Mouse (Mus musculus) left cerebral cortex, adult 11 months (tissue): ENCODE measurements around the gene Akr1b3.

Source experiments
- DNase-seq: peaks from one replicate; pipeline ENCODE4 v3.0.0; 2022; ENCODE audit warnings: low spot score

Akr1b3 gene

DNA sequence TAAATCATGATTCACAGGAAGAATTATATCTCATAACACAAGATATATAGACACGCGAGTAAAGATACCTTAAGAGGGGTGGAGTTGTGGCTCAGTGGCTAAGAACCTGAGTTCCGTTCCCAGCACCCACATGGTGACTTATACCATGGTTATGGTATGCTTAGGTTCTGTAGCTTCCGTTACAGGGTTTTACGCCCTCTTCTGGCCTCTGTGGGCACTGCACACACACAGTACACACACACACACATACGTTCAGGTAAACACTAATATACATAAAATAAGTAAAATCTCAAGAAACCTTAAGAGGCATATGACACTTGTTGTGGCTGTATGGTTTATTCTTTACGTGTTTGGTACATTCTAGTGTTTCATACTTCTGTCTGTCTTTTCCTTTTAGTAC is 4.8 kb upstream of the Akr1b3 start:
- no peak for DNase-seq

DNA sequence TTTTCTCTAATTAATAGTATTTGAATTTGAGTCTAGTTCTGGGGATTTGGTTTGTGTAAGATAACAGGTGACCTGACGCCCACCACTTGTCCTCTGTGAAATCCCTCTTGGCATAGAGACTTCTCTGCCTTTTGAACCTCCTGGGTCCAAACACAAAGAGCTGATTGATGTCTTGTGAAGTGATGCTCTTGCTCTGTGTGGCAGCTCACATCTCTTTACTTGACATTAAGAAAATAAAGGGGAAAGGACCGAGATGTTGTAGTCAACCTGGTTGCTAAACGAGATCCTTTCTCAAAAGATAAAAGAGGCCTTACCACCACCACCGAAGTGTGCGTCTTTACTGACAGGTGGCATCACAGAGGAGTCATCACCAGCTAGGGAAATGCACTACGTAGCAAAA is 1.4 kb upstream of the Akr1b3 start:
- no peak for DNase-seq

DNA sequence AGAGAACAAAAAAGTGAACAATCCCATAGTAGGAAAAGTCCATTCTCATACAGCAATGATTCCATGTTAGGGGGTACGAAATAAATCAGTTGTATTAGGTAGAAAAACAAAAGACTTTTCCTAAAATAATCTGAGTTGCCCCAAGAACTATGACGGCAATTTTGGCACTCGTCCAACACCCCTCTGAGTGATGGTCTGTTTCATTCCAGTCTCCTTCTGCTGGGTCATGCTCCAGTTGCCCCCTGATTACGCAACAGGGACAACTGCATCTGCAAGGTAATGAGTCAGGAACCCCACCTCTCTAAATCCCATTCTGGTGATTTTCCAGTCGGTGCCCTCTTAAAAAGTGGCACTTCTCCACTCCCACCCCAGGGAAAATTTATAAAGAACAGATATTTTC is 894 bp upstream of the Akr1b3 start:
- no peak for DNase-seq

DNA sequence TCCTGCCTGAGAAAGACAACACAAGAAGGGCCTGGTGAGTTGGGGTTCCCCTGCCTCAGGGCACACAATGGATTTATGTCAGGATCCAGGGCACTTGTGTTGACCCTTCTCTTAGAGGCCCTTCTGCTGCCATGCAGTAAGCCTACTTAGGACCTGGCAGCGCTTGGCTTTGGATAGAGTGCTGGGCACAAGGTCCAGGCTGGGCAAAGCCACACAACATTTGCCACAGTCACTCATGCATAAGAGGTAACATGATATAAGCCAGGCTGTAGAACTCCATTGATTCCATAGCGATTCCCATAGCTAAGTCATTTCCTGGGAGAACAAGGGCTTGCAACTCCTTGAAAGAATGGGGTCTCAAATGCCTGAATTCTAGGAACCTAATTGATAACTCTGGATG is 3.4 kb downstream of the Akr1b3 start:
- DNase-seq = no peak

DNA sequence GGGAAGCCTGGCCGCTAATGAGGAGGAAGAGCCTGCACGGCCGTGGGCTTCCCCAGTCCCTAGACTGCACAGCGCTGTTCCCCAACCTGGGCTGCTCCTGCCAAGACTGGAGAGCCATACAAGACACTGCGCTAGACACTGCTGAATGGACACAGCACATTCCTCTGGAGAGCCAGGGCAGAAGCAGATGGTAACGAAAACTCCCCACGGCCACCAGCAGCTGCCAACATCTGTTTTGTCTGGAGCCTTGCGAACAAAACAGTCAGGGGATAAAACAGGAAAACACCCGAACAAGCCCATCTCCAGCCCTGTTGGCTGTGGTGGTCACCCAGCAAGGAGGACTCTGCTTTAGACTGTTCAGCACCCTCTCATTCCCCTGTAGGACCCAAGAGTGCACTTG is 3.9 kb downstream of the Akr1b3 start:
- DNase-seq = no peak

DNA sequence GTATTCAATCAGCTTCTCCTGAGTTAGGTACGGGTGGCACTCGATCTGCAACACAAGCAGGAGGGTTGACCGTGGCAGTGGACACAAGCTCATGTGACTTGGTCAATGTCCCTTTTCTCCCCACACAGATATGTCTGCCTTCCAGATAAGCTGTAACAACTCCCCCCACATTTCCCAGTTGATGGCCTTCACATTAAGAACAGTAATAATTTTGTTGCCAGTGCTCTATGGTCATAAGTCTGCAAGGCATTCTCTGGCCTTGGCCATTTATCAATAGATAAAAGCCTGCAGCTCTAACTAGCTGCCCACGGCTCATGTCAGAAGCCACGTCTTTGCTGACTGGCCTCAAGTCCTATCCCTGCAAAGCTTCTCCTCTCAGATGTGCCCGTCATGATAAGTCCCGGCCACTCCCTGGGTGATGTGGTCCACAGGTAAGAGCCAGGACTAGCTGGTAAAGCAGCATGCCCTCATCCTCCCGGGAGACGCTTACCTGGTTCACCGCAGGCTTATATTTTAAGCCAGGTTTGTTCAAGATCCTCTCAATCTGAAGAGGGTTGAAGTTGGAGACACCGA is 7.2 kb downstream of the Akr1b3 start:
- DNase-seq = no peak

DNA sequence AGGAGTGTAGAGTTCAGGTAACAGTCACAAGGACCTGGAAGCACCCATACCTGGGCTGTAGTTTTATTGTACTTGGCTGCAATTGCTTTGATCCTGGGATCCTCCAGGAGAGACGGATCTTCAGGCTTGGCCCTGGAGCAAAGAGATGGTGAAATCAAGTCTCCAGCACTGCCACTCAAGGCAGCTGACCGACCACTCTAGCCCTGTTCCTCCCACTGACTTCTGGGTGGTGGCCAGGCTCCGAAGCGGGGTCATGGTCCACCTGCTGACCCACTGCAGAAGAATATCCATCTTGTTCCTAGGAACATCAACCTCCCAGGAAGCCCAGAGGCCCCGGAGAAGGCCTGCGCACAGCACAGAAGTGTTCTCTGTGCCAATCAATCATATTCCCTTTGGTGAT is 7.8 kb downstream of the Akr1b3 start:
- DNase-seq = no peak

DNA sequence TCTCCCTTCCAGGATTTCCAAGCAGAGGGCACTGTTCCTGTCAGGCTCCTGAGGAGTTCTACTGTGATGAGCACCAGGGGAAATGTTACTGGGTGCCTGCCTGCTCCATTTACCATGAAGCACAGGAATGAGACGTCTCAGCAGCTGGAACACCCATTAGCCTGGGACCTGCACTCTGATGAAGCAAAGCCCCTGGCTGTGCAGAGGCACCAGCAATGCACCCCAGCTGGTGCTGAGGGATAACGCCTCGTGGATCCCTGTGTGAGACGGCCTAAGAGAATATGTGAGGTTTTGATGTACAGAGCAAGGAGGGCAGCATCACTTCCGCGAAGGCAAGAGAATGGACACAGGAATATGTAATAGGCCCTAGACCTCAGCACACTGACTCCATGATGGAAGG is 10.5 kb downstream of the Akr1b3 start:
- no peak for DNase-seq

DNA sequence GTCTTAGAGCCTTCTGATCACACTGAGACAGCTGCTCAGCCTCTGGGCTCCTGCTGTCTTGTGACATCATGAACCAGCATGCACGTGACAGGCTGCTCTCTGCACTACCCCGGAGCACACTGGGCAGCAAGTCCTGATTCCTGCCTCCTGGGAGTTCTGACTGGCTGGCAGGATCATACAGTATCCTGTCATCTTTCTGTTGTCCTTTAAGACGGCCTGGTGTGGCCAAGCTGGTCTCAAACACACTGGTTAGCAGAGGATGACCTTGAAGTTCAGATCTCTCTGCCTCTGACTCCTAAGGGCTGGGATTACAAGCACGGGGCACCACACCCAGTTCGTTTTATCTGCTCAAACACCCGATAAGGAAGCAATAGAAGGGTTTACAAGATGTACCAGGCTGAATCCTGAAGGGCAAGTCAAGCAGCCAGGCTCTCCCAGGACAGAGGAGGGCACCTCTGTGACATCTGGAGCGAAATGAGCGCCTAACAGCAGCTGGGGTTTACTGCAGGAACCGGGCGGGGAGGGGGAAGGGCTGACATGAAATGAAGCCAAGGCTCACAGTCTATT is 12.5 kb downstream of the Akr1b3 start:
- no peak for DNase-seq

DNA sequence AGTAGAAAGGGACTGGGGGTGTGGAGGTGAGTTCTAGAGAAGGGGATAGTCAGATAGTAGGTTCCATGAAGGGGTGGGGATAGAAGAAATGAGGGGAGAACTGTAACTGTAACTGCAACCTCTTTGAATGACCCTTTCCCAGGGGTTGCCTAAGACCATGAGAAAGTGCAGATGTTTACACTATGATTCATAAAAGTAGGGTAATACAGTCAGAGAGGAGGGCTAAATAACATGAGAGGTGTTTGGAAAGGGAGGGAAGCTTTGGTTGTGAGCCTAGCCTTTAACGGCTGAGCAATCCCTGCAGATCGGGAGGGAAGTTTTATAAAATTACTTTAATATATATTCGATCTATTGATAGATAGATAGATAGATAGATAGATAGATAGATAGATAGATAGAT is 20.2 kb downstream of the Akr1b3 start:
- DNase-seq = no peak

DNA sequence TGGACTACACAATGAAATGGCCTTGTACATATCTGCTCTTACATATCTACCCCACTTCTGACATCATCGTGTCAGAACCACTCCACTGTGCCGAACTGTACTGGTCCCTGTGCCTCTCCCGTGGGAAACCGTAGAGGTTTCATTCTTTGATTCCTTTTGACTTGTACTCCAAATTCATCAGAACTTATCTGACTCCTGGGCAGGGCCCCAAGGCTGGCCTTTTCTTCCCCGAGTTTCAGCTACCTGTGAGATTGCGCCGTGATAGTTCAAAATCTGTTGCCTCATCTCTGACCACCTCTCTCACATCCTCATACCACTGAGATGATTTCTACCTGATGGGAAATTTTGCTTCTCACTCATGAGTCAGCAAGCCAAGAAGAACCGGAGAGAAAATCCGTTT is 21.8 kb downstream of the Akr1b3 start:
- DNase-seq = no peak

DNA sequence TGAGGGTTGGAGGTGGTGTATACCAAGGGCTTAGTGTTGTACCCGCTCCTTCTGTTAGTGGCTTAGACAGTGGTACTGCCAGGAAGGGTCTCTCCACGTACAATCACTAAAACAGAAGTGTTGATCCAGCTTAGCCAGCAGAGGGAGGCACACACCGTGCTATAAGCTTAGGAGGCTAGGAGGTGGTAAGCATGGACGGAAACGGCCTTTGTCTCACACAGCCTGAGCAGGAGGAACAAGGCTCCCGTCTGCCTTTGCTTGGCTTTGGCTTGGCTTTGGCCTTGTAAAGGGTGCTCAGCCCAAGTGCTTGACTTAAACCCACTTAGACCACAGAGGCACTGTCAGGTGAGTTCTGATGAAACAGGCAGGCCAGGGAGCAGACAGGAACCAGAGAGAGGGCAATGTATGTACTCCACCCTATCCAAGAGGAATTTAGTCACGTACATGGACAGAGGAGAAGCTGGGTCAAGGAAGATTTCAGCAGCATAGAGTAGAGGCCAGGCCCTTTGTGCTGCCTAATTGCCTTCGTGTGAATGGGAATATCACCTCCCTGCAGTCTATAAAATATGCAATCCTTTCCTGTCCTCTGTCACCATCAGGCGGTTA is 24.3 kb downstream of the Akr1b3 start:
- DNase-seq = peak; percentile 43

DNA sequence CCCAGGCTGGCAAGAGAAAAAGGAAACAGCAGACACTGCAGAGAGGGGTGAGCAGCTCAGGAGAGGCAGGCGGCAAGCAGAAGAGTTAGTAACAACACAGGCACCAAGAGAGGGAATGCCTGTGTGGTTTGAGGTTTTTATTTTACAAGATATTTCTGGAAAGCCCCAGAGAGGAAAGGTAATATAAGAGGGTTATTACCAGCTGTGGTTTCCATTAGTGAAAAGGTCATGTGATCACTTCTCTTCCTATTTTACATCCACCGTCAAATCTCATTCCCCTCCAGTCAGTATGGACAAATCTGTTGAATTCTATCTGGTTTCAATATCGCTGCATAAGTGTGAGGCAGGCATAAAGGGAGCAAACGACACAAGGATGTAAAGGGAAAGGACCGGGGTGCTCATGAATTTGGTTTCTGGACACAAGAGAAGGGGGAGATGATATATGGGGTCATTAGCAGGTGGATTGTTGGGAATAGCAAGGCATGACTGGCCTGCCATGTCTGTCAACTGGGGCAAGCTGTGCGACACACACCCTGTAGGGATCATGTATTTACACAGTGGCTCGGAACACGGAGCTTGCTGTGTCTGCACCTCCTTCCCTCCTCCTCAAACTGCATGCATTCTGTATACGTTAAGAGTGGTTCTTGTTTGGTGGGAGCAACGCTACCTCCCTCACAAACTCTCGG is 24.9 kb downstream of the Akr1b3 start:
- no peak for DNase-seq

DNA sequence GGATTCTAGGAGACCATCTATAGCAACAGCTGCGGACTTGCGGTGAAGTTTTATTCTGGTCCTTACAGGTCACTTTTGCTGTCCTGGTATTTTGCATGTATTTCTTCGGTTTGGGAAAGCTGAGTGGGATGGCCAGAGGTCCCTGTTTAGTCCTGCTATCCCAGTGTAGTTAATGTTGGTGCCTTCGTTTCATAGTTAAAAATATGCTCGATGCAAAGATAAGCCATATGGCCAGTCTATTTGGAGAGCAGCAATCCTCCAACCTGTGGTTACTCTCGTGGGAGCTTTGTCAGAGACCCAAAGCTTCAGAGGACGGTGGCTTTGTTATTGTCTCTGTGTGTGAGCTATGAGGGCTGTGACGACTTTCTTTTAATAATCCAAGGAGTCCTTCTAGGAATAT is 26.6 kb downstream of the Akr1b3 start:
- peak; percentile 34 for DNase-seq

DNA sequence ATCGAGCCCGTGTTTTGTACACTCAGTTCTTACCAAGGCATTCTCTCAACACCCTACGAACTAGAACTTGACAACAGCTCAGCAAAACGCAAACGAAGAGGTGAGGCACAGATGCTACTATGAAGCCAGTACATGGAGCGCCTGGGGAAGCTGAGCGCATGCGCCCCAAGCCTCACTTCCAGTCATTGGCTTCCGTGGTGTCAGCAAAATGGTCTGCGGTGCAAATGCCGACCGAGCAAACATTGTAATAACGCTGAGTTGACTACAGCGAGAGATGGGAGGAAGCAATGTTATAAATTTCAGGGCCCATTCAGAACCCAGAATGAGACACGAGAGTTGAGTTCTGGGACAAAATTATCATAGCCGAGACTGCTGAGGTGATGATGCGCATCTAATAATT is 27.2 kb downstream of the Akr1b3 start:
- DNase-seq = no peak

DNA sequence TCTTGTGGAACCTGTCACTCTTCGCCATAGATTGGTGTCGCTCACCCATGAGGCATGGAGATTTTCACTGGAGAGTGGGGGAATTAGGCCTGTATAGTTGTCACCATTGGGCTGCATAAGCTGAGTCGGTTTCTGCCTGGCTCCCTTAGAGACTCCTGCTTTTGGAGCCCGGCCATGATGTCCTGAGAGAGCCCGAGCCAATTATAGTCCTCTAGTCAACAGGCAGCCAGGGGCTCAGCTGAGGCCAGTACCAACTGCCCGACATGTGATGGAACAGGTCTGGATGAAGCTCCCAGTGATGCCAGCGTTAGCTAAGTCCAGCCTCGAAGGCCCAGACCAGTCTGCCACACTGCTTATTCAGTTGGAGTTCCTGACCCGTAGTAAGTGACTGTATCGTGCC is 29.2 kb downstream of the Akr1b3 start:
- no peak for DNase-seq

DNA sequence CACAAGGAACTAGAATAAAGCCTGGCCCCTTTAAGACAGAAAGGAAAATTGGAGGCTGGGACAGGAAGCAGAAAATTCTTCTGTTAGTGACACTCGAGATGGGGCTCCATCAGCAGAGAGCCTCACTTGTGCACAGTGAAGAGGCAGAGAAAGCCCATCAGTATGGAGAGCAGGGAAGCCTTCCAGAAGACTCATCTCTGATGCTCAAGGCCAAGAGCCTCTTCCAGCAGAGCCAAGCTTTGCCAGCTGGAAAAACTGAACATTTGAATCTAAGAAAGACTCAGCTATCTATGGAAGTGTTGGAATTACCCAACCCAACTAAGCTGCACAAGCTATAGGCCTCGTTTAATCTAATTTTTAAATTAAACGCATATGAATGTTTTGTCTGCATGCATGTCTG is 30.4 kb downstream of the Akr1b3 start:
- DNase-seq = no peak

DNA sequence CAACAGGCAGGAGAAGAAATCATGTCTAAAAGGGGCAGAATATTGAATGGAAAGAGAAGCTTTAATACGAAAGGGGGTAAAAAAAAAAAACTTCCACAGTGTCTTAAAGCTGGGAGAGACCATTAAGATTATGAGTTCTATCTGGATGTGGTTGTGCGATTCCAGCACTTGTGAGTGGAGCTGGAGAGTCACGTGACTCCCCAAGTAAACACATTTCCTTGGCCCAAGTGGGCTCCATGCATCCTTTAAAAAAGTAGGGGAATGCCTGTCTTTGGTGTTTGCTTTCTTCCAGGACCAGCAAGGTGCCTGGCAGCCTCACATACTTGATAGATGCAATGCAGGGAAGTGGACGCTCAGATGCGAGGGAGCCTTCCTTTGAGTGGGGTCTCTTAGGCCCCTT is 38.9 kb downstream of the Akr1b3 start:
- no peak for DNase-seq

DNA sequence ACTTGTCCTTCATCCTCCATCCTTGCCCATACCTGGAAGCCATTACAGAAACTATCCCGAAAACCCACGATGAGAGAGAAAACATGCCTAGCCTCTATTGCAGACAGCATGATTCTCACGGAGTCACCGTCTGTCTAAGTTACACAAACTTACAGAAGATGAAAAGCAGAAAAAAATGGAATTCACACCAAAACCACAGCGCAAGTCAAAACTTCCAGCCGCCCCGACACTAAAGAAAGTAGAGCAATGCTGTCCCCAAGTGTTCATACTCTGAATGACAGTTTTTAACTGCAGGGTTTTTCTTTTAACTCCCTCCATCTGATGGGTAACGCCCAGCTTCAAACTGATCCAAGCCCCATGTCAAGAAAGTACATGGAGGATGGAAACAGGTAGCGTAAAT is 39.6 kb downstream of the Akr1b3 start:
- peak; percentile 42 for DNase-seq

DNA sequence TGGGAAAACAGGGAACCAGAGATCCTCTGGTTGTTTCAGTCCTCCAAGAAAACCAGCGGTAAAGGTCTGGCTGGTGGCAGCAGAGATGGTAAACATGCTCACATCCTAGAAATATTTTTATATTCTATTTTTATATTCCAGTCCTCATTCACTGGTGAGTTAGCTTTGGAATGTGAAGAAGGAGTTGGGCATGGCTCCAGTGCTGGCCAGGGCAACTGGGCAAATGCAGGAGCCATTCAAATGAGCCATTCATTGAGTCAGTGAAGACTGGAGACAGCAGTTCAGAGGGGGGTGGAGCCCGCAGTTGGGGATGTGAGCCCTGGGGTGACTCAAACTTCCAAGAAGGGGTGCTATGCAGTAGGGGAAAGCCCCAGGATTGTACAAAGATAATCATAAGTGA is 42.9 kb downstream of the Akr1b3 start:
- DNase-seq = no peak

DNA sequence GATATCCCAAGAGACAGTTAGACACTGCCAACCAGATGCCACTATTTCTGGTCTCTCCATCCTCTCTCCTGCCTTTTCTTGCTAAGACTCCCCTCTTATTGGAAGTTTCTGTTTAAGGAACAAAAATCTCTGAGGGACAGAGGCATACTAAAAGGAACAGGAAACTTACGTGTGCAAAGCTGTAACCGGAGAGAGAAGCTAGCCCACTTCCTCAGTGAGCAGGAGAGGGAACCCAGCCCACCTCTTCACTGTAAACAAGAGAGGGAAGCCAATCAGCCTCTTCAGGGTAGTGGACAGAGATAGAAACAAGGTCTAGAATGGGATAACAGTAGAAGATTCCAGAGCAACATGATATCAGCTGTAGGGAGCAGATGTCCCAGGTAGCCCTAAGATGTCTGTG is 44.2 kb downstream of the Akr1b3 start:
- DNase-seq = no peak

DNA sequence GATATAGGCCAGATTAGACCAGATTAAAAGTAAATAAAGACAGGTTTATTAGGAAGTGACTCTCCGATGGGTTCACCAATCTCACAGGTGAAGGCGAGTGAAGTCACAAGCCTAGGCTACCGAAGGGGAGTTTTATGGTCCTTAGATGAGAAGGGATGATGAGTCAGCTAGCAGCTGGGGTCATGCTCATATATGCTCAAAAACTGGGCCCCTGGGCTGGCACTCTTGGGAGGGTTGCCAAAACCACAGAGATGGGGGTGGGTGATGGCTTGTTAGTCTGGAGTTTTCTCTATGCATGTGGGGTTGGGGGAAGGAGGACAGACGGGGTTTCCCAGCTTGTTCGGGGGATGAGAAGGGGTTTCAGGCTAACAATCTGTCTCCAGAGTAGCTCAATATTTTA is 44.8 kb downstream of the Akr1b3 start:
- no peak for DNase-seq

DNA sequence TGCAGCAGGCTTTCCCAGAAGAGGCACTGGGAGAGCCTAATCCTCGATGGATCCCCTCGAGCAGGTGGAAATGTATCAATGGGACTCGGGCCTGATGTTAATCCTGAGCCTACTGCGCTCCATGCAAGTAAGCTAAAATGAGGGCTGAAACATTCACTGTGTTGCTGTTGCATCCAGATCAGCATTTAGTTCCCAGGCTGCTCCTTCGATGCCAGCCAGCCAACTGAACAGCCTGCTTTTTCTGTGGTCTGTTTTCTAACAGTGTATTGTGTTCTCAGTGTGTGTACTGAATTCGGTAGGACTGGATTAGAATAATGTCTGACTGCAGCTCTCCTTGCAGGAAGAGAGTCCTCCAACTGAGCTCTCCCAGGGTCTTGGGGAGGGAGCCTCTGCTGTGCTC is 46.6 kb downstream of the Akr1b3 start:
- DNase-seq = no peak

DNA sequence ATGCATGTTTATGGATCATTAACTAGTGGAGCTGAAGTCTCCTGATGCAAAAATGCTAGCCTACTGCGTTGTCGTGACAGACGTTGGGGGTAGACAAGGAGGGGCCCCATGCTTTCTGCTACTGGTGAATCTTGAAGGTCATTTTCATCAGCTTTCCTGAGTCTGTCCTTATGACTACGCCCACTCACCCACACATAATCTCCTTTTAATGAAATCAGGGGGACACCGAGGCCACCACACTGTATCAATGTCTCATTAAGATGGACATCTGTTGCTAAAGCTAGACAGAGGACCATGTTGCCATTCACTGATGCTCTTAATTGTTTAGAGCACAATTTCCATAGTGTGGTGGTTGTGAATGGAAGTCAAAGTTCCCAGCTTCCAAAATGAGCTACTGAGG is 58.7 kb downstream of the Akr1b3 start:
- no peak for DNase-seq
